Mouse (Mus musculus) left cerebral cortex, adult 2 months (tissue): ENCODE data around the gene Hbb-bh2. TPM values are rescaled to one million over a fixed set of nuclear protein-coding genes. Genes with fewer than 3 reads are reported as not detected.
"Not testable (repeated sequence)": the region's sequence is repeated elsewhere in the genome, so short reads cannot be mapped to it uniquely, and the experiment has no call there.

Source experiments
- DNase-seq, 2 experiments: peaks; one replicate each; pipeline ENCODE4 v3.0.0; 2021 to 2022; ENCODE audit warnings: low spot score in 2 of 2, mixed read lengths in 1 of 2; ENCODE audit errors: extremely low spot score in 1 of 2
- H3K27ac ChIP-seq: fragments of 200-600 bp; 2 replicates; pipeline ENCODE4 v1.8.1; 2022
- H3K4me3 ChIP-seq: fragments of 200-600 bp; 2 replicates; pipeline ENCODE4 v1.8.1; 2022
- CTCF ChIP-seq: fragments of 200-600 bp; IDR thresholded peaks from 2 replicates; pipeline ENCODE4 v1.8.1; 2022; ENCODE audit warnings: antibody characterized with exemption, mild to moderate bottlenecking, moderate library complexity
- intact Hi-C: fragments of 180-260 bp; cut with DNase I; formaldehyde crosslinking; loops from one replicate; pipeline ENCODE4 v1.15.1; 2025
- total RNA-seq, 2 experiments: library from RNA; stranded (reverse); gene quantifications; 2 replicates each; pipeline ENCODE4 v1.2.3; 2021

Hbb-bh2 gene
- total RNA-seq, 2 experiments from 2014 or later, result not detected

- intact Hi-C loops, result no loop called here
- TF ChIP-seq CTCF, result no peak
- DNase-seq, result no peak
Measured at GRCm38 (mm10) chr7:103844525-103845325, 4.4 kb upstream of the Hbb-bh2 start.

GRCm38 (mm10) chr7:103843034-103843433 is 2.7 kb upstream of the Hbb-bh2 start, which contains the start of gene Hbb-bh1:
Gene Hbb-bh1, minus strand, starts transcription at chr7:103843164.
- intact Hi-C loops, result no loop called here
- no peak for DNase-seq
- no peak within 1 kb of the TSS for H3K27ac ChIP-seq
- no peak for TF ChIP-seq CTCF
- no peak within 1 kb of the TSS for H3K4me3 ChIP-seq

More at GRCm38 (mm10) chr7:103844525-103845325, 4.4 kb upstream of the Hbb-bh2 start:
- Histone ChIP-seq H3K27ac (no peak overlapping the region), H3K4me3 (no peak overlapping the region)

- intact Hi-C loops, result no loop called here
- no peak for TF ChIP-seq CTCF
- no peak for DNase-seq
- Histone ChIP-seq H3K4me3 (no peak within 1 kb of the TSS), H3K27ac (no peak within 1 kb of the TSS)
Measured at GRCm38 (mm10) chr7:103827808-103828207, 12.5 kb downstream of the Hbb-bh2 start, which contains the start of gene Hbb-bs. Gene Hbb-bs, minus strand, starts transcription at chr7:103828096.

- intact Hi-C loops, DNase-seq, H3K27ac ChIP-seq, H3K4me3 ChIP-seq: not testable (repeated sequence)
Measured at GRCm38 (mm10) chr7:103827139-103827538, 13.2 kb downstream of the Hbb-bh2 start.

- H3K4me3 ChIP-seq, result no peak overlapping the region
- no peak for DNase-seq
- no peak for TF ChIP-seq CTCF
- no peak overlapping the region for H3K27ac ChIP-seq
- intact Hi-C loops, result no loop called here
Measured at GRCm38 (mm10) chr7:103826255-103826887, 13.9 kb downstream of the Hbb-bh2 start.

- no peak overlapping the region for H3K4me3 ChIP-seq
- no peak for TF ChIP-seq CTCF
- H3K27ac ChIP-seq, result no peak overlapping the region
- no peak for DNase-seq
- intact Hi-C loops, result no loop called here
Measured at GRCm38 (mm10) chr7:103825536-103826254, 14.6 kb downstream of the Hbb-bh2 start.

GRCm38 (mm10) chr7:103824597-103824996 is 15.7 kb downstream of the Hbb-bh2 start:
- DNase-seq, result no peak
- Histone ChIP-seq H3K4me3 (no peak overlapping the region), H3K27ac (no peak overlapping the region)
- intact Hi-C loops, result no loop called here
- no peak for TF ChIP-seq CTCF

- H3K4me3 ChIP-seq, DNase-seq, intact Hi-C loops, H3K27ac ChIP-seq: not testable (repeated sequence)
Measured at GRCm38 (mm10) chr7:103815085-103815484, 25.2 kb downstream of the Hbb-bh2 start.

GRCm38 (mm10) chr7:103813766-103814165 is 26.6 kb downstream of the Hbb-bh2 start, which contains the start of gene Hbb-bt:
Gene Hbb-bt, minus strand, starts transcription at chr7:103813996.
- TF ChIP-seq CTCF, result no peak
- DNase-seq, result no peak
- intact Hi-C loops, result no loop called here
- Histone ChIP-seq H3K4me3 (no peak within 1 kb of the TSS), H3K27ac (no peak within 1 kb of the TSS)

GRCm38 (mm10) chr7:103813152-103813551 is 27.2 kb downstream of the Hbb-bh2 start:
- H3K4me3 ChIP-seq, H3K27ac ChIP-seq, intact Hi-C loops, DNase-seq: not testable (repeated sequence)

- no peak for TF ChIP-seq CTCF
- intact Hi-C loops, result no loop called here
- Histone ChIP-seq H3K27ac (no peak overlapping the region), H3K4me3 (no peak overlapping the region)
- no peak for DNase-seq
Measured at GRCm38 (mm10) chr7:103812174-103812573, 28.1 kb downstream of the Hbb-bh2 start.
